Mouse (Mus musculus) stomach, postnatal 0 days (tissue): Measurements from ENCODE around the gene Klf16.

Experiments used
- CTCF ChIP-seq: IDR thresholded peaks from 2 replicates; pipeline ENCODE4 v1.5.1; 2016; ENCODE audit warnings: antibody characterized with exemption, low read depth, mild to moderate bottlenecking, moderate library complexity
- EP300 ChIP-seq: optimal IDR thresholded peaks from 2 replicates; pipeline ENCODE3; 2016; ENCODE audit warnings: antibody characterized with exemption

- no peak for TF ChIP-seq CTCF
- no peak for TF ChIP-seq EP300
These were observed 43.9 kb upstream of the Klf16 start for GRCm38 (mm10) chr10:80620796-80621689.
